Mouse (Mus musculus) midbrain, postnatal 0 days (tissue): Measurements from ENCODE around the gene Rpgrip1. TPM values are rescaled to one million over a fixed set of nuclear protein-coding genes. Genes with fewer than 3 reads are reported as not detected.

ENCODE experiments used
- ATAC-seq: fragments of 200-750 bp; cut with Nextera tagmentation; 2 replicates; pipeline ENCODE4 v1.8.0; 2017; ENCODE audit warnings: moderate number of reproducible peaks, mild to moderate bottlenecking, moderate TSS enrichment, moderate library complexity; ENCODE audit not compliant: low FRiP score
- DNase-seq: peaks from one replicate; pipeline ENCODE4 v3.0.0-alpha.2; 2015; ENCODE audit warnings: low spot score
- H3K27ac ChIP-seq: fragments of 300-500 bp; sonication (generic); 2 replicates; pipeline ENCODE4 v1.5.1; 2014; ENCODE audit warnings: low read depth, mild to moderate bottlenecking, low read length, mixed read lengths
- H3K27me3 ChIP-seq: fragments of 300-500 bp; sonication (generic); 2 replicates; pipeline ENCODE4 v1.6.1; 2014; ENCODE audit warnings: low read length, control low read depth, mixed read lengths; ENCODE audit not compliant: insufficient read depth
- H3K36me3 ChIP-seq: fragments of 300-500 bp; sonication (generic); 2 replicates; pipeline ENCODE4 v1.6.1; 2014; ENCODE audit warnings: low read length, control low read depth, mixed read lengths; ENCODE audit not compliant: insufficient read depth
- H3K4me1 ChIP-seq: fragments of 300-500 bp; sonication (generic); 2 replicates; pipeline ENCODE4 v1.6.1; 2014; ENCODE audit warnings: mild to moderate bottlenecking, control low read depth, antibody characterized with exemption, low read length, mixed read lengths; ENCODE audit not compliant: insufficient read depth
- H3K4me2 ChIP-seq: fragments of 300-500 bp; sonication (generic); 2 replicates; pipeline ENCODE4 v1.6.1; 2014; ENCODE audit warnings: low read depth, mild to moderate bottlenecking, low read length, mixed read lengths; ENCODE audit not compliant: poor library complexity, severe bottlenecking
- H3K4me3 ChIP-seq: fragments of 300-500 bp; sonication (generic); 2 replicates; pipeline ENCODE4 v1.5.1; 2014; ENCODE audit warnings: low read depth, mild to moderate bottlenecking, low read length, moderate library complexity
- H3K9ac ChIP-seq: fragments of 300-500 bp; sonication (generic); replicated peaks from 2 replicates; pipeline ENCODE4 v1.6.1; 2014; ENCODE audit warnings: mild to moderate bottlenecking, low read length, moderate library complexity, mixed read lengths; ENCODE audit not compliant: poor library complexity, severe bottlenecking
- H3K9me3 ChIP-seq: fragments of 300-500 bp; sonication (generic); 2 replicates; pipeline ENCODE4 v1.6.1; 2016; ENCODE audit warnings: low read length, control low read depth
- CTCF ChIP-seq: IDR thresholded peaks from 2 replicates; pipeline ENCODE4 v1.5.1; 2016; ENCODE audit warnings: antibody characterized with exemption, mild to moderate bottlenecking
- WGBS: fragments of 180-500 bp; shearing (Covaris S2); extraction: QIAGEN DNeasy Blood & Tissue Kit; methylation state at CpG from one replicate; pipeline ENCODE4 v1.1.7; 2014; 5-methylcytosine and 5-hydroxymethylcytosine counted together
- polyA plus RNA-seq: library from polyadenylated mRNA; unstranded; fragments of >200 nt; fragmentation: Nextera tagmentation; extraction: Ambion mirVana; gene quantifications from 2 replicates; pipeline ENCODE4 v1.2.1, GENCODE M21; 2015
- total RNA-seq: library from RNA; depleted of rRNA; stranded (reverse); fragments of >200 nt; gene quantifications from 2 replicates; pipeline ENCODE4 v1.2.3, GENCODE M21; 2014

Gene Rpgrip1
- total and polyA plus RNA-seq, 2 experiments from 2014 or later: 5.5 to 59.8 TPM

DNA sequence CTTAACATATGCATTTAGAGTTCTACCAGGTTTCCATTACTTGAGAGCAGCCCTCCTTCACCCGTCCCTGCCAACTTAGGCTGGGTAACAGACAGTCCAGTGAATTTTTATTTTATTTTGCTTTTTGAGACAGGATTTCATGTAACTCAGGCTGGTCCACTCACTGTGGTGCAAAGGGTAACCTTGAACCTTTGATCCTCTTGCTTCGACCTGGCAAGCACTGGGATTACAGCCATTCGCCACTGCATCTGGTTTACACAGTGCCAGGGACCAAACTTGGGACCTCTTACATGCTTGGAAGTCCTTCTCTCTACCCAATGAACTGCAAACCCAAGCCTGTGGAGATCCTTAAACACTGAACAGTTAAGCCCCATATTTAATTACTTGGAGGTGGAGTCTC, 14.1 kb downstream of the Rpgrip1 start:
- no peaks in the 10 kb centered on the region for H3K36me3 ChIP-seq
- no peaks in the 10 kb centered on the region for H3K9me3 ChIP-seq
- H3K27ac ChIP-seq: no peak overlapping the region
- no peak for ATAC-seq
- WGBS: over 99% methylated on average over 3 of the region's 3 CpGs
- H3K4me2 ChIP-seq: no peak overlapping the region
- no peak for DNase-seq
- H3K9ac ChIP-seq: no peak overlapping the region
- no peak overlapping the region for H3K4me3 ChIP-seq
- H3K4me1 ChIP-seq: no peaks in the 10 kb centered on the region
- TF ChIP-seq CTCF: no peak
- H3K27me3 ChIP-seq: no peaks in the 10 kb centered on the region

DNA sequence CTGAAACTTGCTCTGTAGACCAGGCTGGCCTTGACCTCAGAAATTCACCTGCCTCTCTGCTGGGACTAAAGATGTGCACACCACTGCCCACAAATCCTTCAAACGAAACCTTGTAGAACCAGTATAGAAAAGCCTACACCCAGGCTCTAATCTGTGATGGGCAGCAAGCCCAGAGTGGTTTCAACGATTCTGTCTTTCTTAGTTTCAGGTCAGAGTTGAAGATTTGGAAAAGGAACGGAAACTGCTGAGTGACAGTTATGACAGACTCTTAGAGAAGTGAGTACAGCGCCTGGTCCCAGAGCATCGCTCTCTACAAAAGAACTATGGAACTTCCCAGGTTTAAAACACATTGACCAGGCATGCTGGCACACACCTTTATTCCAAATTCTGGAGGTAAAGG, 23.1 kb downstream of the Rpgrip1 start:
- ATAC-seq: no peak
- no peak overlapping the region for H3K4me2 ChIP-seq

GRCm38 (mm10) chr14:52140577-52141444, 30.3 kb downstream of the Rpgrip1 start:
- Histone ChIP-seq H3K36me3 (no peaks in the 10 kb centered on the region), H3K9ac (no peak overlapping the region), H3K4me3 (no peak overlapping the region), H3K4me2 (no peak overlapping the region), H3K9me3 (no peaks in the 10 kb centered on the region), H3K4me1 (no peaks in the 10 kb centered on the region), H3K27me3 (no peaks in the 10 kb centered on the region), H3K27ac (no peak overlapping the region)
- TF ChIP-seq CTCF: no peak
- no peak for DNase-seq
- 77% methylated on average over 19 of the region's 19 CpGs for WGBS
- no peak for ATAC-seq

More for the DNA sequence above, 23.1 kb downstream of the Rpgrip1 start:
- WGBS: 80% methylated on average over 5 of the region's 5 CpGs
- H3K4me1 ChIP-seq: no peaks in the 10 kb centered on the region
- no peaks in the 10 kb centered on the region for H3K9me3 ChIP-seq
- no peak for DNase-seq
- TF ChIP-seq CTCF: no peak
- H3K4me3 ChIP-seq: no peak overlapping the region
- H3K27ac ChIP-seq: no peak overlapping the region
- no peak overlapping the region for H3K9ac ChIP-seq
- H3K36me3 ChIP-seq: no peaks in the 10 kb centered on the region
- no peaks in the 10 kb centered on the region for H3K27me3 ChIP-seq

- H3K27me3 ChIP-seq: no peaks in the 10 kb centered on the region
- no peaks in the 10 kb centered on the region for H3K4me1 ChIP-seq
- H3K27ac ChIP-seq: no peak overlapping the region
- TF ChIP-seq CTCF: no peak
- no peaks in the 10 kb centered on the region for H3K36me3 ChIP-seq
- ATAC-seq: no peak
- 73% methylated on average over 16 of the region's 16 CpGs for WGBS
- no peak for DNase-seq
- no peak overlapping the region for H3K4me3 ChIP-seq
- H3K9me3 ChIP-seq: no peaks in the 10 kb centered on the region
- no peak overlapping the region for H3K9ac ChIP-seq
- H3K4me2 ChIP-seq: no peak overlapping the region
Observed at GRCm38 (mm10) chr14:52141445-52142127, 31.1 kb downstream of the Rpgrip1 start.

DNA sequence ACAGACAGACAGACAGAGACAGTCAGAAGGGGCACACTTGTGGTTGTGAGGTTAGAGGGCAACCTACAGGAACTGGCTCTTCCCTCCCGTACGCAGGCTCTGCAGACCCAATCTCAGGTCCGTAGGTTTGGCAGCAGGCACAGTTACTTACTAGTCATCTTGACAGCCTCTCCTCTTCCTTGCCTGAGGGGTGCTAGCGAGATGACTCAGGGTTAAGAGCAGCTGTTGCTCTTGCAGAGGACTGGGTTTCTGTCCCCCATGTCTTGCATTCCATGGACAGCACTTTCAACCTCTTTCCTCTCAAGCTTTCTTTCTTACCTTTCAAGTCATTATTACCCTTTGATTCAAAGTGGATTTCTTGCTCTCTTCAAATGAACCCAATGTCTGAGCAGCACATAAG, 33.7 kb downstream of the Rpgrip1 start:
- TF ChIP-seq CTCF: no peak
- H3K9ac ChIP-seq: no peak overlapping the region
- no peak overlapping the region for H3K27ac ChIP-seq
- H3K27me3 ChIP-seq: no peaks in the 10 kb centered on the region
- H3K4me1 ChIP-seq: no peaks in the 10 kb centered on the region
- no peak overlapping the region for H3K4me2 ChIP-seq
- DNase-seq (no peak), ATAC-seq (no peak)
- H3K9me3 ChIP-seq: no peaks in the 10 kb centered on the region
- no peaks in the 10 kb centered on the region for H3K36me3 ChIP-seq
- no peak overlapping the region for H3K4me3 ChIP-seq
- 86% methylated on average over 4 of the region's 4 CpGs for WGBS

DNA sequence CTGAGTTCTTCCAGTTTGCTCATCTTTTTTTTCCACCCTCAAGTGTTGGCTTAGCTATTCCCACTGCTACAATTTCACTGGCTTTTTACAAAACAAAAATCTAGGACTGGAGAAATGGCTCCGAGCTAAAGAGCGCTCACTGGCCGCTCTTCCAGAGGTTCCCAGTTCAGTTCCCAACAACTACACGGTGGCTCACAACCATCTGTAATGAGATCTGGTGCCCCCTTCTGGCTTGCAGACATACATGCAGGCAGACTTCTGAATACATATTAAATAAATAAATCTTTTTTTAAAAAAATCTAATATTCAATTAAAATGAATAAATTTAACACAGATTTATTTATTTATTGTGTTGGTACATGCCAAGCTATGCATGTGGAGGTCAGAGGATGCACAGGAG, 36.0 kb downstream of the Rpgrip1 start:
- H3K27ac ChIP-seq: no peak overlapping the region
- H3K4me2 ChIP-seq: no peak overlapping the region
- no peaks in the 10 kb centered on the region for H3K27me3 ChIP-seq
- 63% methylated on average over 4 of the region's 4 CpGs for WGBS
- no peaks in the 10 kb centered on the region for H3K9me3 ChIP-seq
- DNase-seq: no peak
- no peak overlapping the region for H3K4me3 ChIP-seq
- no peaks in the 10 kb centered on the region for H3K4me1 ChIP-seq
- H3K36me3 ChIP-seq: no peaks in the 10 kb centered on the region
- no peak overlapping the region for H3K9ac ChIP-seq
- no peak for ATAC-seq
- peak; percentile 39 for TF ChIP-seq CTCF
